Mouse (Mus musculus) R1 (cell line): ENCODE data around the gene Kiss1r.

Experiments used
- DNase-seq: peaks from one replicate; pipeline ENCODE4 v3.0.0-alpha.2; 2018; ENCODE audit warnings: low read depth, low spot score

Gene Kiss1r

GRCm38 (mm10) chr10:79924998-79925784 is 8.4 kb downstream of the Kiss1r start:
- DNase-seq, result peak; percentile 83

- DNase-seq, result no peak
These were observed 9.2 kb downstream of the Kiss1r start for GRCm38 (mm10) chr10:79925785-79926490.

GRCm38 (mm10) chr10:79926491-79927323 is 9.9 kb downstream of the Kiss1r start, which contains the start of gene Arid3a:
Arid3a (plus strand) TSS chr10:79927043.
- DNase-seq, result peak; percentile 96

GRCm38 (mm10) chr10:79927324-79928029 is 10.7 kb downstream of the Kiss1r start:
- DNase-seq, result peak; percentile 55

- DNase-seq, result no peak
These were observed 11.4 kb downstream of the Kiss1r start for GRCm38 (mm10) chr10:79928030-79928694.

- DNase-seq, result no peak
These were observed 12.3 kb downstream of the Kiss1r start for GRCm38 (mm10) chr10:79928907-79929701.

- DNase-seq, result no peak
These were observed 13.4 kb downstream of the Kiss1r start for GRCm38 (mm10) chr10:79929967-79930825.

- DNase-seq, result no peak
These were observed 14.0 kb downstream of the Kiss1r start for GRCm38 (mm10) chr10:79930826-79931186.

- no peak for DNase-seq
These were observed 15.0 kb downstream of the Kiss1r start for GRCm38 (mm10) chr10:79931797-79932196.

- DNase-seq, result no peak
These were observed 16.0 kb downstream of the Kiss1r start for GRCm38 (mm10) chr10:79932736-79933135.

- no peak for DNase-seq
These were observed 16.4 kb downstream of the Kiss1r start for GRCm38 (mm10) chr10:79933145-79933679.

- DNase-seq, result no peak
These were observed 17.1 kb downstream of the Kiss1r start for GRCm38 (mm10) chr10:79933861-79934260.

GRCm38 (mm10) chr10:79934272-79934721 is 17.5 kb downstream of the Kiss1r start:
- DNase-seq, result no peak

GRCm38 (mm10) chr10:79934794-79935569 is 18.2 kb downstream of the Kiss1r start:
- DNase-seq, result no peak

GRCm38 (mm10) chr10:79936284-79936910 is 19.6 kb downstream of the Kiss1r start:
- DNase-seq, result no peak

GRCm38 (mm10) chr10:79936911-79937441 is 20.2 kb downstream of the Kiss1r start:
- DNase-seq, result no peak
